Mouse (Mus musculus) stomach, adult 2 months (tissue): ENCODE results near the gene Dhx34. TPM values are rescaled to one million over a fixed set of nuclear protein-coding genes. Genes with fewer than 3 reads are reported as not detected.

Experiments
- polyA plus RNA-seq: library from polyadenylated mRNA; depleted of rRNA; stranded (reverse); fragments of >200 nt; gene quantifications from 2 replicates; pipeline ENCODE4 v1.2.3, GENCODE M21; 2012; rRNA removed

The Dhx34 gene
- polyA plus RNA-seq, result 17.4 and 20.1 TPM in 2 replicates

GRCm38 (mm10) chr7:16221582-16222272, at the start of gene Dhx34:
Dhx34 (minus strand) TSS chr7:16222037.

GRCm38 (mm10) chr7:16259110-16259590, 37.3 kb upstream of the Dhx34 start, which contains the start of gene C5ar1:
C5ar1 (minus strand) TSS chr7:16259540.

GRCm38 (mm10) chr7:16244067-16244466, 22.2 kb upstream of the Dhx34 start, which contains the start of gene C5ar2:
C5ar2 (minus strand) TSS chr7:16244154.

DNA sequence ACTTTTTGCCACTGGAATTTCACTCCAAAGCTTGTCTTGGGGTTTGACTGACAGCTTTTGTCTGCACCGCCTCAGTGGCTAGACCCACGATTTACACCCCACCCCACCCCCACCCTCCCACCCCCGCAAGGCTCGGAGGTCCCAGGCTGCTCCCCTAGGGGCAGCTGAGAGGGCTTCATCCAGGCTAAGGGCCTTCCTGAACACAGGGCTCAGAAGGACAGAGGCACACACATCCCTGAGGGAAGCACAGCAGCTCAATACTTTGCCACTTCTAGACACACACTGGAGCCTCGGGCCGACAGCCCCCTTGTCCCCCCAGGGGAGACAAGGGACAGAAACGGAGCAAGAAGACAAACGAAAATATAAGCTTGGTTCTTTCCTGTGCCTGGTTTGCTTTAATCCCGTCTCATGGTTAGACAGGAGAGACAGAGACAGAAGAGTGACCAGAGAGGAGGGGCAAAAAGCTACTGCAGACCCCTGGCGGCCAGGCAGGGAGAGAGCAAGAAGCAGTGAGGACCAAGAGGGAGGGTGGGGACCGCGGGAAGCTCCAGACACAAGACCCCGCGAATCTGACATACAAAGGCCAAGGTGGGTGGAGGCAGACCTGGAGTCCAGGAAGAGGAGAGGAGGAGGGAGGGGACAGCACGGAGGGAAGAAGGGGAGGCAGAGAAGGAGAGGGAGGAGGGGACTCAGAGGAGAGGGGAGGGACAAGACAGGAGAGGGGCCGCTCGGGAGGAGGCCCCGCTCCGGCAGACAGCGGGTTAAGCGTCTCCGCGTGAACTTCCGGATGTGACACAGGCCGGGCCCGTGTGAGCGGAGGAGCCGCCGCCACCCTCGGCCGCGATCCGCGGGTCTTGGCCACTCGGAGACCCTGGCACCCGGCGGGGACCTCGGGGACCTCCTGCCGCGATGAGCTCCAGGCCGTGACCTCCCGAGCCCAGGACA, 47.0 kb downstream of the Dhx34 start, which contains the start of gene Meis3:
Gene Meis3, plus strand, starts transcription at position 494 of the 945 bp plus-strand sequence.

Other genes with a start within 250 kb of the Dhx34 start
- 8.9 and 11.6 TPM in 2 replicates for gene Bicra, start 174.1 kb downstream of the Dhx34 start, polyA plus RNA-seq
- gene Zfp541, start 160.2 kb downstream of the Dhx34 start, polyA plus RNA-seq, result 0.01 TPM in 1 of 2 replicates, not detected in the other
- gene Napa, start 123.6 kb downstream of the Dhx34 start, polyA plus RNA-seq, result 109 and 126 TPM in 2 replicates
- gene Kptn, start 102.1 kb downstream of the Dhx34 start, polyA plus RNA-seq, result 9.2 and 12.5 TPM in 2 replicates
- 2.0 and 2.7 TPM in 2 replicates for gene Slc8a2, start 92.2 kb downstream of the Dhx34 start, polyA plus RNA-seq
- 22.8 and 30.1 TPM in 2 replicates for gene Meis3, start 46.9 kb downstream of the Dhx34 start, polyA plus RNA-seq
- 0.09 and 0.17 TPM in 2 replicates for gene C5ar2, start 22.1 kb upstream of the Dhx34 start, polyA plus RNA-seq
- 2.5 and 2.9 TPM in 2 replicates for gene C5ar1, start 37.5 kb upstream of the Dhx34 start, polyA plus RNA-seq
- gene Inafm1, start 51.6 kb upstream of the Dhx34 start, polyA plus RNA-seq, result 78.2 and 211 TPM in 2 replicates
- 14.8 and 16.5 TPM in 2 replicates for gene Ccdc9, start 64.8 kb upstream of the Dhx34 start, polyA plus RNA-seq
- gene Bbc3, start 86.4 kb upstream of the Dhx34 start, polyA plus RNA-seq, result 12.5 and 38.0 TPM in 2 replicates
- 5.5 and 6.8 TPM in 2 replicates for gene Sae1, start 165.8 kb upstream of the Dhx34 start, polyA plus RNA-seq
- 9.3 and 14.5 TPM in 2 replicates for gene Zc3h4, start 178.9 kb upstream of the Dhx34 start, polyA plus RNA-seq
- gene Tmem160, start 230.7 kb upstream of the Dhx34 start, polyA plus RNA-seq, result 102 and 214 TPM in 2 replicates